Mouse (Mus musculus): ENCODE results near the gene Cflar.
"Not testable (repeated sequence)": the region's sequence is repeated elsewhere in the genome, so short reads cannot be mapped to it uniquely, and the experiment has no call there.

DNA sequence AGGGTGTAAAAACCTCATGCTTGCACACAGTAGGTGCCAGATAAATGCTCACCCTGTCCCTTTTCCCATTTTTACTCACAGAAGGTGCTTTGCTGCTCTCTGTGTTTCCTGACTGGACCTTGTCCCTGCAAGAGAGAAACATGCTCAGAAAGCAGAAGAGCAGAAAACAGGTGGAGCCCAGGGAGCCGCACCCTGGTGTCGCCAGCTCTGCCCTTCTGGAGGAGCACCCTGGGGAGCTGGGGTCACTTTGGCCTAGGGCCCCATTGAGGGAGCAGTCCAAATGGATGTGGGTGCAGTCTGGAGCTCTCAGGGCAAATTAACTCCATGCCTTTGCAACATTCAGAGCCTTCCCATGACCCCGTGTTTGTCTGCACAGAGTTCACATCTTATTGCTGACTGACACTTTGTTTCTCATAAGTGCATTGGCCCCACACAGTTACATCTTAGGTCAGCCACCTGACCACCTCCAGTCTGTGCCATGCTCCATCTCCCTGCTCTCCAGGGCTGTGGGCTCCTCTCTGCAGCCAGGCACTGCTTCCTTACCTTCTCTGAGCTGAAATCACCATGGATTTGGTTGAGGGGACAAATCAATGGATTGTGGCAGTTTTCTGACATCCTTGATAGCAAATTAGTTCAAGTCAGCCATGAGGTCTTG lies 20.3 kb upstream of the Cflar start:
- not testable (repeated sequence) for TF ChIP-seq CTCF (IDR thresholded peaks at IDR 0.05; ENCODE audit: low read depth); EP300 (optimal IDR thresholded peaks at IDR 0.05)
